Mouse (Mus musculus): Measurements from ENCODE around the gene Gm45753.

Gm45753 gene

DNA sequence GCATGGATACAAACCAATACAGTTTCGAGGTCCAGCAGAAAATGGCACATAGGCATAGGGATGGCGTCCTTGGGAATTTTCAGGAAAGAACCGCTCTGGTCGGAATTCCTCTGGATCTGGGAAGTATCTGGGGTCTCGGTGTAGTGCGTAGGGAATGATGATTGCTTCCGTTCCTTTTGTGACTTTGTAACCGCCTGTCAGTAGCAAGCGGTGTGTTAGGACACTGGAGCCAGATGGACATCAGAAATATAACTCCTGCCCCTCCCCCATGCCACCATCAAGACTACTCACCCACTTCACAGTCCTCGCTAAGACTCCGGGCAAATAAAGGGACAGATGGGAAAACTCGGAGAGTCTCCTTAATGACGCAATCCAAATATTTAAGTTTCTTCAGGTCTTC, at the start of gene Gm45753:
Gene Gm45753, minus strand, starts transcription at position 101 of the 400 bp plus-strand sequence.
- in situ Hi-C loops (cut with MboI, MseI): no loop called here

DNA sequence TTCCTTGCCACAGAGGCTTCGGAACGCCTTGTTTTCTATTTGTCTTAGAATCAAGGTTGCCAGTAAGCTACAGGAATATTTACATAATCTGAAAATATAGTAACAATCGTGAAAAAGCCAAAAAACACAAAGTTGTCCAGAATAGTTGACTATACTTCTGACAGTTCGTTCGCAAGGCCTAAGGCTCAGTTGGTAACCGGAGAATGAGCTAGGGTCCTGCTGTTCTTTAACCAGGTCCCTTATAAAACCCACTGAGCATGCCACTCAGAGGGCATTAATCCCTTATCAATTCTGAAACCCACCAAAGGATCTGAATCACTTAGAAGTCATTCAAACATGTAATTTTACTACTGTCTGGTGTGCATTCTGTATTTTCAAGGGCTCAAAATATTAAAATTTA, 47.5 kb upstream of the Gm45753 start:
- in situ Hi-C loops (cut with MboI, MseI): no loop called here

DNA sequence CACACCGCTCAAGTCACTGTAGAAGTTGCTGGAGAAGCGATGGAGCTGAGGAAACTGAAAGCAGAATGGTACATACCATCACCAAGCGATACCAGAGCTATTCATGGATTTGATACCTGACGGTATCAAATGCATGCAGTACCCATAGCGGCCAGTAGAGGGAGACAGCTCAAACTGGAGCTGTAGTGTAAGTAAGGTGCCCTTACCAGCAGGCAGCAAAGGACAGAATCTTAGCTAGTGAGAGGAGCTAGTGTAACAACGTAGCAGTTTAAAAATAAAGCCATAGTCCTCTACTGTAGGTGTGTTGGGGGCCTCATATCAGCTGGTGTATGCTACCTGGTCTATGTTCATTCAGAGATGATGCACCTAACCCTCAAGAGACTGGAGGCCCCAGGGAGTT, 36.8 kb upstream of the Gm45753 start:
- in situ Hi-C loops (cut with MboI, MseI): loop anchor here (25.0 kb wide), 1 partner anchor 592 kb away; the partner anchor contains the start of gene Ccdc110

DNA sequence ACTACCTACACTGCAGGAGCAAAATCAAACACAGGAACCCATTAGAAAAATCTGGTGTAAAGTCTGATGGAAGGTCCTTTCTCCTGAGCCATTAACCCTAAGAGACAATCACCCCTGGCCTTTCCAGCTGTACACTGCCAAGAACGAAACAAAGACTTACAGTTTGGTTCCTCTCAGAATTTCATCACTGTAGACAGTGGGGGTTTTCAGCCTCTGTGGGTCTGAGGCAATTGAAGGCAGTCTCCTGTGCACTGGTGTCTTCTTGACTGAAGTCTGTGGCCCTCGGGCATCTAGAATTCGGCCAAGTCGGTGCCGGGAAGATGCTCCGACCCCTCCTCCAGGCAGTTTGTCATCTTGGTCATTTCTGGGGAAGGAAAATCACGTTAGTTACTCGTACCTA, 36.0 kb upstream of the Gm45753 start:
- in situ Hi-C loops (cut with MboI, MseI): loop anchor here (25.0 kb wide), 1 partner anchor 593 kb away; the partner anchor contains the start of gene Ccdc110

DNA sequence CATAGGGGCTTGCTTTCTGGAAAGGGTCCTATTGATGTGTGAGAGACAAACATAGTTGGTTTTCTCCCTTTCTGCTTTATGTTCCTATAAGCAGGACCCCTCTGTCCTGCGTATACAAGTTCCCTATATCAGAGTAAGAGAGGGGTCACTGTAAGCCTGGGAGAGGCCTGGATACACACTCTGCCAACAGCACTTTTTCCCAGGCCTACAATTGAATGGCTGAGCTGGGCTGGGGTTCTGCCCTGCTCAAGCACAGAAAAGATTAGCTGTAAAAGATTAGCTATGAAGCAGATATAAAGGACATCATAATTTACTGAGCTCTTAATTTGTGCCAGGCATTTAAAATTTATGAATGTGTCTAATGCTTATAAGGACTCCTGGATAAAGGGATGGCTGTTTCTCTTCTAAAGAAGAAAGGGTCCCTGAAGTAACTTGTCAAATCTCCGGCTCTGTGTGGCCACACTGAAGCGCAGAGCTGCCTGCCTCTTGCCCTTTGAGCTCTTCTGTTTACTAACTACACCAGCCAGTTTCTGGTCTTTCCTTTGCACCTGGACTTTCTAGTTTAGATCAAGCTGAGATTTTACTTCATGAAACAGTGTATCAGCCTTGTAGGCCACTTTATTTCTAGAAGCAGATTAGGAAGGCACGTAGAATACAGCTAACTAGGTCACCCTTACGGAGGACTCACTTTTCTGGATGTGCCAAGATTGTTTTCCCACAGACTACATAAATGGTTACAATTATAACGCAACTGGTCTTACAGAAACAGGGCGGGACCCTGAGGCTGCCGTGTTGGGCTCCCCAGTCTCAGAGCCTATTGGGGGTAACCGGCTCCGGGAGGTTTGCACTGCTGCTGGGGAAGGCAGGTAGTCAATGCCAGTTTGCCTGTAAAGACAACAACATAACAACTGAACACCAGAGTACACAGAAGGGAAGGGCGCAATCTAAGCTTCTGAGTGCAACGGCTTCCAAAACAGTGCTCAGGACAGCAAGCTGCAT, 33.7 kb upstream of the Gm45753 start:
- in situ Hi-C loops (cut with MboI, MseI): loop anchor here (25.0 kb wide), 1 partner anchor 595 kb away; the partner anchor contains the start of gene Ccdc110

DNA sequence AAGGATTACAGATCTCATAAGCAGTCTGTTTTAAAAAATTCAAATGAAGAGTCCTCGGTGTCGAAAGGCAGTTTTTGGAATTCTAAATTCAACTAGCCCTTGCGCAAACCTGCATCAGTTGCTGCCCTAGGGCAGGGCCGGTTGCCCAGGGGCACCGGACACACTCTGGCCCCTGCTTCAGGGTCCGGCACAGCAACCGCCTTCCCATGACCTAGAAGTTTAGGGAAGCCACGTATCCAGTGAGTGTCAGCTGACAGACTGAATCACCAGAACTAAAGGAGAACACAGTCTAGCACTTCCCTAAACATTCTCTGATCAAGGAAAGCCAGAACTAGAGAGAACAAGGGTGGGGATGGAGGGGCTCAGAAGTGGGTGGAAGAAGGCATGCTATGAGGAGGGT, 25.2 kb upstream of the Gm45753 start:
- in situ Hi-C loops (cut with MboI, MseI): loop anchor here (25.0 kb wide), 1 partner anchor 604 kb away; the partner anchor contains the start of gene Ccdc110

DNA sequence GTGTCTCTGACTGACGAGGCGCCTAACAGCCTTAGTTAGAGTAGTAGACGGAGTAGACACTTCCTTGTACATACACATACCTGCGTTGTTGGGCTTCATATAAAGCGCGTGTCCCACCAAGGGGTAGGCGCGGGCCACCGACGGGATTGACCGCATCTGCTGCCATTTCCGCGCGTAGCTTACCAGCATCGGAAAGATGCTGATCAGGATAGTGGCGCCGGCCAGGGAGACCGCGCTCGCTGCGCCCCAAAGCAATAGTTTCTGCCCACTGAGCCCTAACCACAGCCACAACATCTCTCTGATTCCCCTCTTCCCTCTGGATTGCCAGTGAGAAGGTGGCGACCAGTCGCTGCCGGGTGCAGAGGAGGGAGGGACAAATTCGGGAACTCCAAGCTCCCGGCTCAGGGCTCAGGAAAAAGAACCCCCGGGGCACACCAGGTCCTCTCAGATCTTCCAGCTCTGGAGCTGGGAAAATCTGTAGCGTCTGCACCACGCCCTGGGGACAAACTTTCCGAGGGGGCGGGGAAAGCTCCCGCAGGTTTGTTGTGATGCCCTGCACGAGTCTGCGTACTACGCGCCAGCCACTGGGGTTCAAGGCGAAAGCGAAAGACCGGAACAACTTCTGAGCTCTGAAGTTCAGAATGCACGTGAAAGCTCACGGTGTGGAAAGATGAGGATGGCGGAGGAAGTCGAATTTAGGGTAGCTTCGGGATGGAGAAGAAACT, 24.6 kb upstream of the Gm45753 start, which contains the start of gene Cyp4v3:
Gene Cyp4v3, minus strand, starts transcription at position 532 of the 725 bp plus-strand sequence.
- in situ Hi-C loops (cut with MboI, MseI): loop anchor here (25.0 kb wide), 1 partner anchor 604 kb away; the partner anchor contains the start of gene Ccdc110

DNA sequence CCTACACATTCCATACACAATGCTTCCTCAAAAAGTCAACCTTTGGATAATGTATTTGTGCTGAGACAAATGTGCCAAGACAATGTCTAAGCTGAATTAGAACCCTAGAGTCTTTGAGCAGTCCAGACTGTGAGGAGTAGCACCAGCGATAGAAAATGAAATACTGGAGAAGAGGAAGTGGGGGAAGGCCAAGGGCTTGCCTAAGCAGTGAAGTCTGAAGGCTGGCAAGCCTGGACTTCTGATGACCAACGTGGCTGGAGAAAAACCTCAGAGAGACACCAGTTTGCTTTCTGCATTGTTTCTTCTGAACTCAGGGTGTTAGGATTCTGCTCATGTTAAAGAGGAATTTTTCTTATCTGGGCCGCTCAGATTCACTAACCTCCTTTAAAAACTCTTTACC, 22.6 kb upstream of the Gm45753 start:
- in situ Hi-C loops (cut with MboI, MseI): loop anchor here (25.0 kb wide), 1 partner anchor 606 kb away; the partner anchor contains the start of gene Ccdc110

DNA sequence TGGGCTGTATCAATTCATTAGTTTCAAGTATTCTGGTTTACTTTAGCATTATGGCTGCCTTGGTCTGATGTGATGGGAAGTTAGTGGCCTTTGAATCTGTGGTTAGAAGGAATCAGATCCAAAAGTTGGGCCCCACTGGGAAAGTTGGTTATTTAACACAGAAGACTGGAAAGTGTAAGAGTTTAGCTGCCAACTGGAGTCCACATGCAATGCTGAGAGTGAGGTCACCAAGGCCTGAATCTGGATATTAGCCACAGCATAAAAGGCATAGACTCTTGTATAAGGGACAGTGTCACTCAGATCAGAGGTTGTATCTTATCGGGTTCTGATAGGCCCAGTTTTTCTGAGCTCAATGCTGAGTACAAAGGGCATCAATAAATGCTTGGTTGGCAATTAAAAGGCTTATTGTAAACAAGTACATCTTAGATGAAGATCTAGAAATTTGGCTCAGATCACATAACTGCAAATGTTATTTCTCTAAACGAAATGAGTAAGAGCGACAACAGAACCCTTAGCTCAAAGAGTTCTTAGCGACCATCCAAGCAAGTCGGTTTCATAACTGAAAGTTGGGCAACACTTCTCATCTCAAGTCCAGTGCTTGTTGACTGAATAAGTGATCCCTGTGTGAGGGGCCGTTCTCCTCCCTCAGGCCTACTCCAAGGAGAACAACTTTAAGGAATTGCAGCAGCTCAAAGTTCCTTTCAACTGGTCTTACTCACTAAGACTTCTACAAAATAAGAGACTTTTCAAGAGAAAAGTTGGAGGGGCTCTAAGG, 21.1 kb upstream of the Gm45753 start:
- in situ Hi-C loops (cut with MboI, MseI): loop anchor here (25.0 kb wide), 1 partner anchor 608 kb away; the partner anchor contains the start of gene Ccdc110

DNA sequence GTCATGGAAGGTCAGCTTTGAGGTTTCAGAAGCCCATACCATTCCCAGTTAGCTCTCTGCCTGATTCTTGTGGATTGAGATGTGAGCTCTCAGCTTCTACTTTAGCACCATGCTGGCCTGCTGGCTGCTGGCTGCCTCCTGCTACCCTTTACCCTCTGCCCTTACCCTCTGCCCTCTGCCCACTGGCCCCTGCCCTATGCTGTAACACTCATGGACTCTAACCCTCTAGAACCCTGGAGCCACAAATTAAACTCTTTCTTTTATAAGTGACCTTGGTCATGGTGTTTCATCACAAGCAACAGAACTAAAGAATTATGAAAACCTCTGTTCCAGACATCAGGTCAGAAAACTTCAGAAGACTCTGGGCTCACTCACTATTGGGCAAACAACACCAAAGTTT, 18.8 kb upstream of the Gm45753 start:
- in situ Hi-C loops (cut with MboI, MseI): loop anchor here (25.0 kb wide), 1 partner anchor 610 kb away; the partner anchor contains the start of gene Ccdc110

DNA sequence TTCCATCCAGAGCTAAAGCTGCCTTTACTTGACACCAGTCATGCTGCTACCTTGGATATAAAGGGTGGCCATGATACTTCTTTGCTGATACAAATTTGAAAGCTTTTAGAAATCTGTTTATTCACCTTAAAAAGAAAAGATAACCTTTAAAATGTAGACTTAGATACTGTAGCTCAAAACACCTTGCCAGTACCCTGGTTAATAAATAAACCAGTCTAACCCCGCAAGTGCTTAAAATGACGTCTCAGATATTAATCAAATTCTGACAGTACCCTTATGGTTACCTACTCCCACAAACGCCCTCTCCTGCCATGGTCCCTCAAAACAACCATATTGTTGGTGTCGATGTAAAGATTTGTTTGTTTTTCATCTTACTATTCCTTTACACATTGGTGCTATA, 15.9 kb upstream of the Gm45753 start:
- in situ Hi-C loops (cut with MboI, MseI): no loop called here

DNA sequence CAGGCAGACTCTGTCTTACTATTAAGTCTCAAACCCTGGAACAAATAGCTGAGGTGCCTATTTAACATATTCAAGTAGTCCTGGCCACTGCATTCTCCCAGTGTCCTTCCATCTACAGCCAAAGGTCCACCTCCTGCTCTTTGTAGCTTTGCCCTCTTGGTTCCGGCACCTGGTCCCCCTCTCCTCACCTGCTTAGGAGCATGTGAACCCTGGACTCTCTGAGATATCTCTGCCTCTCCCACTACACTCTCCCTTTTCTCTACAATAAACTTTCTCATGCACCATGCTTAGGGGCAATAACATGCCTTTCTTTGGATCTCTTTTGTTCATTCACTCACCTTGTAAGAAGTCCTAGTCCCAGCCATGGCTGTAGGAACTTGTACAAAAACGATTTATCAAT, 13.1 kb upstream of the Gm45753 start:
- in situ Hi-C loops (cut with MboI, MseI): no loop called here

DNA sequence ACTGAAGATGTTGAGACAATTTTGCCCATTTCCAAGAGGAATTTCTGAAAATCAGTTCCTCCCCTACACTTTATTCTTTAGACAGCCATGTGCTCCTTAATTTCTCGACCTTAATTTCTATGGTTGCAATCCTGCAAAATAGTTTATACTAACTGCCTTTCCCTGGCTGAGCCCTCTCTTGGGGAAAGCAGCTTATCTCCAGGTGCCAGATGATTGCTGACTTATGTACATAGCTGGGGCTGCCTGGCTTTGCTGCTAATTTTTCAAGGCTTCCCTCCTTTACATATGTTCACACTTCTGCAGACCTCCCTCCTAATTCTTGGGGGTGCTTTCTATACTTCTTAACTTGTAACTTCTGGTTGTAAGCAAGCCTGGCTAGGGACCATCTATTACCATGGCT, 12.7 kb upstream of the Gm45753 start:
- in situ Hi-C loops (cut with MboI, MseI): no loop called here

DNA sequence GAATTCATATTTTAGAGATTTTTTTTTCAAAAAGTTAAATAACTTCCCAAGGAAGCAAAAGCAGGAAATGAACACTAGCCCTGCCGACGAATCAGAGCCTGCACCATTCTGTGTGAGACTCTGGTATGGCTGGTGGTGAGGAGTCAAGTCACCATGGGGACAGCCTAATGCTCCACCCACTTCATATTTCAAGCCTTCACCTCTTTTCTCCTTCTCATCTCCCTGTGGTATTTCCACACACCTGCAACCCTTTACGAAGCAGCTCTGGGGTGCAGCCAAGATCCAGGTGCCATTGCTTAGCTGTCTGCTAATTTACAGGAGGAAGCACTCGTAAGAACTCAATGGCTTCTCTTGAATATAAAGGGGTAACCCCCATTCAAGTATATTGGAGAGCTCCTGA, 2.7 kb upstream of the Gm45753 start:
- in situ Hi-C loops (cut with MboI, MseI): no loop called here

DNA sequence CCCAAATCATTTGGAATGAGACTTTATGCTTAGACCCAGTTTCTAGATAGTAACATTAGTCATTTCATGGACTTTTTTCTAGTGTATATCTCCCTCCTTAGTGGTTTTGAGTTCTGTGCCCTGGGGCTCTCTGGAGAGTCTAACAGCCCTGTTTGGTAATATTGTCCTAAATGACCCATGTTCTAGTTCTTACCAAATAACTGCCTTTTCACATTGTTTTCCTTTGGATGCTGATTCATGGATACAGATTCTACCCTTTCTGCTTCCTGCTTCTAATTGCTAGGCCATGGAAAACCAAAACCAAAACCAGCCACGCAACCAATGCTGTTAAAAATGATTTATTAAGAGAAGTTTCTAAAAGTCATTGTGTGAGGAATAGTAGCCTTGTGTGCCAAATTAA, 2.8 kb downstream of the Gm45753 start:
- in situ Hi-C loops (cut with MboI, MseI): no loop called here

DNA sequence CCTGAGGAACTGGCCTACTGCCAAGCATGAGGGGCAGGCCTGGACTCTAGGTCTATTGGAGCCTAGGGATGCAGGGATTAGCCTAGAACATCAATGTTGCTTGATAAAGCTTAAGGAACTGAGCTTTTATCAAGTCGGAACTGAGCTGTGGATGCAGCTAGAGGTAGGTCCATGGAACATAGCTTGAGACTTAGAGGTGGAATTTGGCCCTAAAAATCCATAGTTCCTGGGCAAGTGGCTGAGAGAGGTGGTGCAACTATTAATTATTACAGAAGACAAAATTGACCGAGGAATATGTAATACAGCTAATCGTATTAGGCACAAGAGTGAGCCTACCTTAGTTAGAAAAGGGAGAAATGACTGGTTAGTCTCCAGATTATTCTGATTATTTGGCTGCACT, 3.9 kb downstream of the Gm45753 start:
- in situ Hi-C loops (cut with MboI, MseI): loop anchor here (5.0 kb wide), 1 partner anchor 282 kb away; no protein-coding TSS in a partner anchor

DNA sequence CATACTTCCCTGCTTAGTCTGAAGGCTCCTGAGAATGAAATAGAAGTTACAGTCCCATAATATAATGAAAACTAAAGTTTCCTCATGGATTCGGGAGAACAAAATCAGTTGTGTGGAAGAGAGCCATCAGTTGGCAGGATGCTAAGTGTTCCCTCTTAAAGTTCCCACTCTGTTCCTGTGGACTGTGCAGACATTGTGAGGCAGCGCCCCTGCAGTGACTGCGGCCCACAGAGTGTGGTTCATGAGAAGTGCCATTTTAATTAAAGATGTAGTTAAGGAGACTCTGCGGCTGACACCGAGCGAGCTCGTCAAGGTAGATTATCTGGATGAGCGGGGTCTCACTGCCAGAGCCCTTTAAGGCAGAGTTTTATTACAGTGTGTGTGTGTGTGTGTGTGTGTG, 5.9 kb downstream of the Gm45753 start:
- in situ Hi-C loops (cut with MboI, MseI): loop anchor here (5.0 kb wide), 1 partner anchor 280 kb away; no protein-coding TSS in a partner anchor

DNA sequence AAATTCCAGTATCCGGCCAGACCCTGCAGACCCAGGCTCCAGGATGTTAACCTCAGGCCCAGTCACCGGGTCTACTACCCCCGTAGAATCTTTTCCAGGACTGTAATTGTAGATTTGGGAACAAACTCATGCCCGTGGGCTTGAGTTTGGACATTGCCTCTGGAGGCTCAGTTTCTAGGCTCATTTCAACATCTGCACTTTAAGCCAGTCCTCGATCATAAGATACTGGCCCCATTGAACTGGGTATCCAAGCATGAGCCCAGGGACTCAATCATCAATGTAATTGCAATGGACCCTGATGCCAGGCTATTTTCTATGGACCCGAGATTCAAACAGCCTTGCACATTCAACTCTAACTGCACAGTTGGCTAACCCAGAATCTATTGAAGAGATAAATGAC, 13.0 kb downstream of the Gm45753 start:
- in situ Hi-C loops (cut with MboI, MseI): no loop called here

DNA sequence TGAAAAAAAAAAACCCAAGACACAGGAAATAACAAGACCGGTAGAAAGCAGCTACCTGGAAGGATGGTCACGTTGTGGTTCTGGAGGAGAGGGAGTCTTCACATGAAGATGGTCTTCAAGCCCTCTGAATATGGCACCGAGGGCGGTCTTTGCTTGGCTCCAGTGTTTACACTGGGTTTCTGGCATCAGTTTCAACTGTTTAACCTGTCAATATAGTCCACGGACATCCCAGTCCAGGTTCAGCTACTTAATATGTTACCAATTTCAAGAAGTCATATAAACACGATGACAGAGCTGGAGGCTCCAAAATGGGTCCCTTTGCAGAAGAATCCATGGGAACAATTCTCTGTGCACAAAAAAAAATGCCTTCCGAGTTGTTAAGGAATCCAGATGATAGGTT, 13.6 kb downstream of the Gm45753 start, which contains the start of gene Klkb1:
Gene Klkb1, minus strand, starts transcription at position 173 of the 400 bp plus-strand sequence.
- in situ Hi-C loops (cut with MboI, MseI): no loop called here

DNA sequence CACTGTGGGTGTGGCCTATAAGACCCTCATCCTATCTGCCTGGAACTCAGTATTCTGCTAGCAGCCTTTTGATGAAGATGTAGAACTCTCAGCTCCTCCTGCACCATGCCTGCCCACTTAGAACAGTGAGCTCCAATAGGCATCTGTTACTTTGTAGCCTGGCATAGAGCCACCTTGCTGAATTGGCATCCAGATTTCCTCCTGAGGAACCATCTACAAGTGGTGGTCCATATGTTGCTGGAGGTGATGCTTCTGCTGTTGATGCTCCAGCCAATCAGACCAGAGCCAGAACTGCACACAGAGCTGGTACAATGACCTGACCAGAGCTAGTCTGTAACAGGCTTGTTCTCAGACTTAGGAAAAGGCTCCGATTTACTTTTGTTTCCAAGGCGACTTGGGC, 16.5 kb downstream of the Gm45753 start:
- in situ Hi-C loops (cut with MboI, MseI): no loop called here

DNA sequence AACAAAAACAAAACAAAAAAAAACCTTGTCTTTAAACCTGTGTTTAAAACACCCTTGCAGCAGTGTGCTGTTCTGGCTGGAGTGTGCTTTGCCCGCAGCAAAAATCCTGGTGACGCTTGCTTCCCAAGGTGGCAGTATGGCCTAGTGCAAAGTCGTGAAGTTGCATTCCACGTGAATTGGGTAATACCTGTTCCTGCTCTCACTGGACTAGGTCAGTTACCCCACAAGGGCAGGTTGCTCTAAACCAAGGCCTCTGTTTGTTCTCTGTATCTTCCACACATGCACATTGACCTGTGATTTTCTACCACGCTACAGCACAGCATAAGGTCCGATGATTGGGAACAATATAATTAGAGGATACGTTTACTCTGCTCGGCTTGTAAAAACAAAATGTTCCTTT, 26.6 kb downstream of the Gm45753 start:
- in situ Hi-C loops (cut with MboI, MseI): no loop called here

Data from regulatory T cell (primary cell).